Mouse (Mus musculus) CD4-positive, CD25-positive, alpha-beta regulatory T cell, adult 4 months (primary cell): Measurements from ENCODE around the gene Prrxl1. TPM values are rescaled to one million over a fixed set of nuclear protein-coding genes. Genes with fewer than 3 reads are reported as not detected.

ENCODE experiments used
- ATAC-seq: one replicate; pipeline ENCODE4 v1.8.0; 2017
- polyA plus RNA-seq, 2 experiments: library from polyadenylated mRNA; unstranded; fragments of 100-300 nt; shearing (Covaris generic); gene quantifications; one replicate each; pipeline ENCODE4 v1.2.1; 2017

The Prrxl1 gene
- polyA plus RNA-seq, 2 experiments from 2014 or later, result not detected

GRCm38 (mm10) chr14:32628584-32628983, 29.4 kb downstream of the Prrxl1 start:
- ATAC-seq, result no peak

GRCm38 (mm10) chr14:32632908-32633600, 33.8 kb downstream of the Prrxl1 start:
- no peak for ATAC-seq

- ATAC-seq, result no peak
Measured at GRCm38 (mm10) chr14:32634015-32634682, 34.9 kb downstream of the Prrxl1 start.

- no peak for ATAC-seq
Measured at GRCm38 (mm10) chr14:32638485-32638884, 39.3 kb downstream of the Prrxl1 start.

- ATAC-seq, result no peak
Measured at GRCm38 (mm10) chr14:32659781-32660180, 60.6 kb downstream of the Prrxl1 start.

GRCm38 (mm10) chr14:32663099-32663498, 63.9 kb downstream of the Prrxl1 start:
- ATAC-seq, result no peak

- no peak for ATAC-seq
Measured at GRCm38 (mm10) chr14:32673178-32673577, 74.0 kb downstream of the Prrxl1 start.

GRCm38 (mm10) chr14:32678565-32678964, 79.4 kb downstream of the Prrxl1 start:
- no peak for ATAC-seq

GRCm38 (mm10) chr14:32681603-32682002, 82.4 kb downstream of the Prrxl1 start:
- ATAC-seq, result no peak

- ATAC-seq, result no peak
Measured at GRCm38 (mm10) chr14:32682536-32682935, 83.3 kb downstream of the Prrxl1 start.

- ATAC-seq, result no peak
Measured at GRCm38 (mm10) chr14:32683251-32683838, 84.1 kb downstream of the Prrxl1 start.

- ATAC-seq, result no peak
Measured at GRCm38 (mm10) chr14:32683982-32684734, 85.0 kb downstream of the Prrxl1 start.

GRCm38 (mm10) chr14:32684735-32685105, 85.5 kb downstream of the Prrxl1 start:
- no peak for ATAC-seq

GRCm38 (mm10) chr14:32685124-32685826, 86.1 kb downstream of the Prrxl1 start, which contains the start of gene 3425401B19Rik:
TSS of gene 3425401B19Rik (minus strand) at chr14:32685293.
- no peak for ATAC-seq

- no peak for ATAC-seq
Measured at GRCm38 (mm10) chr14:32695906-32696305, 96.7 kb downstream of the Prrxl1 start.

GRCm38 (mm10) chr14:32696344-32696743, 97.1 kb downstream of the Prrxl1 start:
- ATAC-seq, result no peak

- no peak for ATAC-seq
Measured at GRCm38 (mm10) chr14:32697774-32698173, 98.6 kb downstream of the Prrxl1 start.

- no peak for ATAC-seq
Measured at GRCm38 (mm10) chr14:32698556-32698955, 99.3 kb downstream of the Prrxl1 start.
